Comparison of ENCODE assay signal across 7 mouse cellular contexts in genomic region chr2:26021561-26022257, GRCm38 (mm10). TPM values are rescaled to one million over a fixed set of nuclear protein-coding genes. Genes with fewer than 3 reads are reported as not detected.
DNase-seq lines count a peak whose midpoint lies in the region; ATAC-seq and TF ChIP-seq lines count a peak whose summit lies in the region.

Ubac1 (minus strand) TSS chr2:26021747.

- peak within 1 kb of the TSS; percentile 71 for H3K9ac ChIP-seq in intestine, postnatal 0 days (ENCODE audit: low read depth, low read length)
- peak within 1 kb of the TSS; percentile 81 for H3K9ac ChIP-seq in midbrain, embryonic 12.5 days (replicated peaks)

- no peaks in the 10 kb centered on the region for H3K9me3 ChIP-seq in embryonic facial prominence, embryonic 10.5 days
- H3K9me3 ChIP-seq in intestine, postnatal 0 days (ENCODE audit: control insufficient read depth) = no peaks in the 10 kb centered on the region
- H3K9me3 ChIP-seq in midbrain, embryonic 12.5 days = no peaks in the 10 kb centered on the region

- H3K4me3 ChIP-seq in embryonic facial prominence, embryonic 10.5 days = peak within 1 kb of the TSS; percentile 89
- H3K4me3 ChIP-seq in intestine, postnatal 0 days (ENCODE audit: low read depth, low read length) = peak within 1 kb of the TSS; percentile 80
- peak within 1 kb of the TSS; percentile 90 for H3K4me3 ChIP-seq in midbrain, embryonic 12.5 days
- H3K4me3 ChIP-seq in small intestine, adult 2 months (ENCODE audit: low read depth, low read length) = peak within 1 kb of the TSS; percentile 80

- no peak for TF ChIP-seq CTCF in intestine, postnatal 0 days (IDR thresholded peaks at IDR 0.05; ENCODE audit: low read depth)
- no peak for TF ChIP-seq CTCF in small intestine, adult 2 months (IDR thresholded peaks at IDR 0.05; ENCODE audit: extremely low read depth, insufficient read length, insufficient replicate concordance, low read depth, low read length)

- peak; percentile 95 for ATAC-seq in intestine, postnatal 0 days
- peak; percentile 94 for ATAC-seq in midbrain, embryonic 12.5 days (ENCODE audit: low FRiP score, low read depth)

- H3K4me2 ChIP-seq in intestine, postnatal 0 days (replicated peaks; ENCODE audit: low read depth) = peak within 1 kb of the TSS; percentile 65
- peak within 1 kb of the TSS; percentile 96 for H3K4me2 ChIP-seq in midbrain, embryonic 12.5 days (replicated peaks)

- no peaks in the 10 kb centered on the region for H3K27me3 ChIP-seq in embryonic facial prominence, embryonic 10.5 days (replicated peaks; ENCODE audit: low read depth, poor library complexity, severe bottlenecking)
- H3K27me3 ChIP-seq in intestine, postnatal 0 days (replicated peaks; ENCODE audit: control insufficient read depth, insufficient read depth, low read length) = no peaks in the 10 kb centered on the region
- no peaks in the 10 kb centered on the region for H3K27me3 ChIP-seq in midbrain, embryonic 12.5 days
- no peaks in the 10 kb centered on the region for H3K27me3 ChIP-seq in small intestine, adult 2 months (ENCODE audit: control insufficient read depth, insufficient read depth, low read length)

- WGBS in embryonic facial prominence, embryonic 10.5 days = 6% methylated on average over 50 of the region's 50 CpGs
- 4% methylated on average over 50 of the region's 50 CpGs for WGBS in intestine, postnatal 0 days
- WGBS in midbrain, embryonic 12.5 days = 7% methylated on average over 48 of the region's 50 CpGs
- 3% methylated on average over 50 of the region's 50 CpGs for WGBS in small intestine, adult 2 months

- peak; percentile 94 for DNase-seq in adrenal gland, postnatal 10 days
- DNase-seq in embryonic facial prominence, embryonic 10.5 days (ENCODE audit: low spot score) = peak; percentile 95
- DNase-seq in gonadal fat pad, adult 2 months (ENCODE audit: low read depth) = peak; percentile 34
- DNase-seq in left cerebral cortex, postnatal 4 days = peak; percentile 92

- H3K27ac ChIP-seq in embryonic facial prominence, embryonic 10.5 days (replicated peaks) = peak within 1 kb of the TSS; percentile 85
- peak within 1 kb of the TSS; percentile 74 for H3K27ac ChIP-seq in intestine, postnatal 0 days (ENCODE audit: low read depth, low read length)
- H3K27ac ChIP-seq in midbrain, embryonic 12.5 days (replicated peaks) = peak within 1 kb of the TSS; percentile 84
- H3K27ac ChIP-seq in small intestine, adult 2 months (ENCODE audit: insufficient read depth, low read depth, low read length) = peak within 1 kb of the TSS; percentile 93

- intact Hi-C loops in left cerebral cortex, postnatal 4 days (cut with DNase I) = loop anchor here (5.0 to 10.0 kb wide), 2 partner anchors 121 to 253 kb away; no protein-coding TSS in a partner anchor

- no peaks in the 10 kb centered on the region for H3K36me3 ChIP-seq in embryonic facial prominence, embryonic 10.5 days (replicated peaks)
- no peaks in the 10 kb centered on the region for H3K36me3 ChIP-seq in intestine, postnatal 0 days (ENCODE audit: control insufficient read depth, insufficient read depth)
- no peaks in the 10 kb centered on the region for H3K36me3 ChIP-seq in midbrain, embryonic 12.5 days
- H3K36me3 ChIP-seq in small intestine, adult 2 months (ENCODE audit: control insufficient read depth, insufficient read depth, low read length) = no peaks in the 10 kb centered on the region

- peaks cover 17% of the 10 kb centered on the region for H3K4me1 ChIP-seq in embryonic facial prominence, embryonic 10.5 days
- H3K4me1 ChIP-seq in intestine, postnatal 0 days (replicated peaks; ENCODE audit: control insufficient read depth, insufficient read depth, low read length) = no peaks in the 10 kb centered on the region
- peaks cover 15% of the 10 kb centered on the region for H3K4me1 ChIP-seq in midbrain, embryonic 12.5 days
- peaks cover 8% of the 10 kb centered on the region for H3K4me1 ChIP-seq in small intestine, adult 2 months (ENCODE audit: control insufficient read depth, insufficient read depth, insufficient read length, low read length)

- peak; percentile 51; the same call in 1 of the 2 replicates for TF ChIP-seq POLR2A in small intestine, adult 2 months (IDR thresholded peaks at IDR 0.05; ENCODE audit: low read depth, low read length)

RNA-seq across cellular contexts. Expression of gene Ubac1, which starts in this region (rescaled TPM):
- total RNA-seq in adrenal gland, postnatal 10 days (2021) = 10 to 100 TPM; 50.5 to 77.3 TPM
- 94.9 and 95.9 TPM in 2 replicates for polyA plus RNA-seq in embryonic facial prominence, embryonic 10.5 days (2016; fragmentation: Nextera tagmentation; extraction: Ambion mirVana)
- 39.0 and 58.8 TPM in 2 replicates for polyA plus RNA-seq in gonadal fat pad, adult 2 months (2012; rRNA removed)
- 45.8 TPM in 2 replicates for polyA plus RNA-seq in intestine, postnatal 0 days (2015; fragmentation: Nextera tagmentation; extraction: Ambion mirVana)
- 10 to 100 TPM; 90.5 to 92.0 TPM for total RNA-seq in left cerebral cortex, postnatal 4 days (2021)
- polyA plus RNA-seq in midbrain, embryonic 12.5 days (2016; fragmentation: Nextera tagmentation; extraction: Ambion mirVana) = 91.9 and 93.3 TPM in 2 replicates
- 33.8 and 55.1 TPM in 2 replicates for polyA plus RNA-seq in small intestine, adult 2 months (2012; rRNA removed)

Comparison
In these comparisons a context has a peak if more than half of its experiments do, and no peak if none do; other contexts are left out.
1. Peak in every context shown above with its lines: DNase-seq, ATAC-seq, H3K4me3 ChIP-seq and H3K27ac ChIP-seq.
2. DNase-seq: peak in every context shown above with its lines; median percentile 95 in embryonic facial prominence, embryonic 10.5 days; 94 in adrenal gland, postnatal 10 days; 92 in left cerebral cortex, postnatal 4 days; 34 in gonadal fat pad, adult 2 months.